Mouse (Mus musculus): ENCODE data around the gene Lgr5. TPM values are rescaled to one million over a fixed set of nuclear protein-coding genes. Genes with fewer than 3 reads are reported as not detected.

Gene Lgr5
- total and polyA plus RNA-seq, 2 experiments from 2014 or later: 1.5 to 3.0 TPM

GRCm38 (mm10) chr10:115421976-115422375, 165.6 kb downstream of the Lgr5 start:
- H3K36me3 ChIP-seq (ENCODE audit: insufficient read depth, low read length): peaks cover 21% of the 10 kb centered on the region; the same call in 1 of the 2 replicates
- no peak overlapping the region for H3K4me3 ChIP-seq (ENCODE audit: low read depth, low read length)
- no peak for DNase-seq (ENCODE audit: low spot score)
- TF ChIP-seq CTCF (IDR thresholded peaks at IDR 0.05): no peak
- ATAC-seq (ENCODE audit: low FRiP score): no peak
- H3K27ac ChIP-seq (ENCODE audit: low read depth, low read length): no peak overlapping the region
- H3K27me3 ChIP-seq (ENCODE audit: insufficient read depth, low read length): no peaks in the 10 kb centered on the region
- H3K9ac ChIP-seq (replicated peaks; ENCODE audit: low read length, poor library complexity, severe bottlenecking): no peak overlapping the region
- H3K4me2 ChIP-seq (ENCODE audit: low read depth, low read length, poor library complexity, severe bottlenecking): no peak overlapping the region
- no peaks in the 10 kb centered on the region for H3K9me3 ChIP-seq (ENCODE audit: low read length)
- H3K4me1 ChIP-seq (ENCODE audit: insufficient read depth, low read length): no peaks in the 10 kb centered on the region
- WGBS: 85% methylated on average over 4 of the region's 4 CpGs

GRCm38 (mm10) chr10:115414056-115414455, 173.5 kb downstream of the Lgr5 start:
- Histone ChIP-seq H3K4me1 (ENCODE audit: insufficient read depth, low read length) (no peaks in the 10 kb centered on the region), H3K9ac (replicated peaks; ENCODE audit: low read length, poor library complexity, severe bottlenecking) (no peak overlapping the region), H3K27me3 (ENCODE audit: insufficient read depth, low read length) (no peaks in the 10 kb centered on the region), H3K9me3 (ENCODE audit: low read length) (no peaks in the 10 kb centered on the region), H3K36me3 (ENCODE audit: insufficient read depth, low read length) (peaks cover 44% of the 10 kb centered on the region), H3K27ac (ENCODE audit: low read depth, low read length) (no peak overlapping the region), H3K4me2 (ENCODE audit: low read depth, low read length, poor library complexity, severe bottlenecking) (no peak overlapping the region), H3K4me3 (ENCODE audit: low read depth, low read length) (no peak overlapping the region)
- 86% methylated on average over 3 of the region's 3 CpGs for WGBS
- no peak for TF ChIP-seq CTCF (IDR thresholded peaks at IDR 0.05)
- no peak for ATAC-seq (ENCODE audit: low FRiP score)
- no peak for DNase-seq (ENCODE audit: low spot score)

GRCm38 (mm10) chr10:115413496-115413895, 174.1 kb downstream of the Lgr5 start:
- 93% methylated on average over 2 of the region's 2 CpGs for WGBS
- Histone ChIP-seq H3K4me2 (ENCODE audit: low read depth, low read length, poor library complexity, severe bottlenecking) (no peak overlapping the region), H3K9me3 (ENCODE audit: low read length) (no peaks in the 10 kb centered on the region), H3K4me3 (ENCODE audit: low read depth, low read length) (no peak overlapping the region), H3K27ac (ENCODE audit: low read depth, low read length) (no peak overlapping the region), H3K4me1 (ENCODE audit: insufficient read depth, low read length) (no peaks in the 10 kb centered on the region), H3K9ac (replicated peaks; ENCODE audit: low read length, poor library complexity, severe bottlenecking) (no peak overlapping the region), H3K36me3 (ENCODE audit: insufficient read depth, low read length) (peaks cover 46% of the 10 kb centered on the region), H3K27me3 (ENCODE audit: insufficient read depth, low read length) (no peaks in the 10 kb centered on the region)
- no peak for TF ChIP-seq CTCF (IDR thresholded peaks at IDR 0.05)
- ATAC-seq (ENCODE audit: low FRiP score) (no peak), DNase-seq (ENCODE audit: low spot score) (no peak)

- peak; percentile 80 for DNase-seq (ENCODE audit: low spot score)
- Histone ChIP-seq H3K36me3 (ENCODE audit: insufficient read depth, low read length) (peaks cover 29% of the 10 kb centered on the region), H3K4me1 (ENCODE audit: insufficient read depth, low read length) (no peaks in the 10 kb centered on the region), H3K27ac (ENCODE audit: low read depth, low read length) (no peak overlapping the region), H3K9ac (replicated peaks; ENCODE audit: low read length, poor library complexity, severe bottlenecking) (no peak overlapping the region), H3K4me3 (ENCODE audit: low read depth, low read length) (no peak overlapping the region), H3K27me3 (ENCODE audit: insufficient read depth, low read length) (no peaks in the 10 kb centered on the region), H3K4me2 (ENCODE audit: low read depth, low read length, poor library complexity, severe bottlenecking) (no peak overlapping the region), H3K9me3 (ENCODE audit: low read length) (no peaks in the 10 kb centered on the region)
- no peak for ATAC-seq (ENCODE audit: low FRiP score)
- 60% methylated on average over 6 of the region's 6 CpGs for WGBS
- peak; percentile 87 for TF ChIP-seq CTCF (IDR thresholded peaks at IDR 0.05)
Measured at GRCm38 (mm10) chr10:115406393-115406792, 181.2 kb downstream of the Lgr5 start.

Other genes with a start within 250 kb of the Lgr5 start
- 22.1 and 29.0 TPM in 2 replicates for gene Tmem19, start 225.3 kb downstream of the Lgr5 start, total RNA-seq (2014; rRNA removed)
- 36.6 and 37.4 TPM in 2 replicates for gene Tmem19, start 225.3 kb downstream of the Lgr5 start, polyA plus RNA-seq (2015; fragmentation: Nextera tagmentation; extraction: Ambion mirVana)
- 10.4 and 12.2 TPM in 2 replicates for gene Thap2, start 203.3 kb downstream of the Lgr5 start, total RNA-seq (2014; rRNA removed)
- 9.1 and 9.9 TPM in 2 replicates for gene Thap2, start 203.3 kb downstream of the Lgr5 start, polyA plus RNA-seq (2015; fragmentation: Nextera tagmentation; extraction: Ambion mirVana)
- gene Zfc3h1, start 202.8 kb downstream of the Lgr5 start, total RNA-seq (2014; rRNA removed): 43.2 and 50.1 TPM in 2 replicates
- 8.1 and 10.6 TPM in 2 replicates for gene Zfc3h1, start 202.8 kb downstream of the Lgr5 start, polyA plus RNA-seq (2015; fragmentation: Nextera tagmentation; extraction: Ambion mirVana)
- 0.85 TPM in 1 of 2 replicates, not detected in the other for gene A930009A15Rik, start 17.8 kb downstream of the Lgr5 start, total RNA-seq (2014; rRNA removed)
- 1.5 and 2.1 TPM in 2 replicates for gene A930009A15Rik, start 17.8 kb downstream of the Lgr5 start, polyA plus RNA-seq (2015; fragmentation: Nextera tagmentation; extraction: Ambion mirVana)
- 0.49 and 0.61 TPM in 2 replicates for gene Tspan8, start 229.1 kb upstream of the Lgr5 start, total RNA-seq (2014; rRNA removed)
- 1.8 and 2.5 TPM in 2 replicates for gene Tspan8, start 229.1 kb upstream of the Lgr5 start, polyA plus RNA-seq (2015; fragmentation: Nextera tagmentation; extraction: Ambion mirVana)